Mouse (Mus musculus) MEL (cell line): ENCODE data around the gene Bloc1s5. TPM values are rescaled to one million over a fixed set of nuclear protein-coding genes. Genes with fewer than 3 reads are reported as not detected.
A peak's percentile ranks its signal among the peaks of the same experiment; 100 is the strongest.

Source experiments
- DNase-seq: peaks from one replicate; pipeline ENCODE4 v3.0.0; 2011; ENCODE audit warnings: low read depth, low spot score
- H3K27ac ChIP-seq: 2 replicates; pipeline ENCODE4 v1.5.1; 2012; ENCODE audit warnings: low read depth, mild to moderate bottlenecking, control low read depth, low read length, moderate library complexity; ENCODE audit not compliant: control insufficient read depth
- H3K27me3 ChIP-seq, 2 experiments: fragments of 150-350 bp in 1 of 2; sonication (generic) in 1 of 2; 2 replicates each; pipeline ENCODE4 v1.6.1; 2012; ENCODE audit warnings: low read length in 2 of 2, mild to moderate bottlenecking in 2 of 2, improper control_type of control experiment in 1 of 2, moderate library complexity in 1 of 2; ENCODE audit not compliant: insufficient read depth in 2 of 2, control insufficient read depth in 1 of 2
- H3K36me3 ChIP-seq, 2 experiments: 2 replicates each; pipeline ENCODE4 v1.6.1; 2012 to 2014; ENCODE audit warnings: low read length in 2 of 2, improper control_type of control experiment in 1 of 2, inconsistent platforms in 1 of 2, mild to moderate bottlenecking in 1 of 2; ENCODE audit not compliant: insufficient read depth in 2 of 2, control insufficient read depth in 1 of 2
- H3K4me1 ChIP-seq, 2 experiments: fragments of 150-350 bp in 1 of 2; sonication (generic) in 1 of 2; 2 replicates each; pipeline ENCODE4 v1.6.1; 2012; ENCODE audit warnings: low read length in 2 of 2, improper control_type of control experiment in 1 of 2, mild to moderate bottlenecking in 1 of 2; ENCODE audit not compliant: insufficient read depth in 2 of 2, control insufficient read depth in 1 of 2
- H3K4me3 ChIP-seq, 2 experiments: fragments of 150-350 bp in 1 of 2; sonication (generic) in 1 of 2; 2 replicates each; pipeline ENCODE4 v1.5.1; 2012; ENCODE audit warnings: low read depth in 2 of 2, low read length in 2 of 2, mild to moderate bottlenecking in 2 of 2, moderate library complexity in 2 of 2, control low read depth in 1 of 2, improper control_type of control experiment in 1 of 2; ENCODE audit not compliant: control insufficient read depth in 1 of 2, insufficient read depth in 1 of 2
- H3K79me2 ChIP-seq: 2 replicates; pipeline ENCODE4 v1.6.1; 2012; ENCODE audit warnings: mild to moderate bottlenecking, low read length, moderate library complexity; ENCODE audit not compliant: control insufficient read depth, poor library complexity, insufficient read depth
- H3K9ac ChIP-seq: 2 replicates; pipeline ENCODE4 v1.6.1; 2012; ENCODE audit warnings: low read depth, mild to moderate bottlenecking, control low read depth, low read length, moderate library complexity; ENCODE audit not compliant: control insufficient read depth, poor library complexity, severe bottlenecking
- H3K9me3 ChIP-seq: fragments of 150-350 bp; sonication (generic); replicated peaks from 2 replicates; pipeline ENCODE4 v1.6.1; 2012; ENCODE audit warnings: mild to moderate bottlenecking, low read length, improper control_type of control experiment, moderate library complexity; ENCODE audit not compliant: insufficient read depth
- CHD1 ChIP-seq: IDR thresholded peaks from 2 replicates; pipeline ENCODE4 v1.6.1; 2012; ENCODE audit warnings: low read depth, mild to moderate bottlenecking, inconsistent platforms, low read length, improper control_type of control experiment
- CHD2 ChIP-seq: IDR thresholded peaks from 2 replicates; pipeline ENCODE4 v1.6.1; 2011; ENCODE audit warnings: low read length, improper control_type of control experiment
- CTCF ChIP-seq, 3 experiments: IDR thresholded peaks in 2 of 3; conservative IDR thresholded peaks in 1 of 3; 2 replicates each; pipeline ENCODE4 v1.5.1; 2011 to 2012; ENCODE audit warnings: low read length in 3 of 3, low read depth in 2 of 3, mild to moderate bottlenecking in 2 of 3, improper control_type of control experiment in 1 of 3, inconsistent platforms in 1 of 3, mixed read lengths in 1 of 3, moderate library complexity in 1 of 3; ENCODE audit not compliant: control insufficient read depth in 1 of 3, insufficient read depth in 1 of 3, poor library complexity in 1 of 3, severe bottlenecking in 1 of 3
- ELF1 ChIP-seq: IDR thresholded peaks from 2 replicates; pipeline ENCODE4 v1.6.1; 2014; ENCODE audit warnings: low read depth, mild to moderate bottlenecking, inconsistent platforms, low read length, improper control_type of control experiment, moderate library complexity
- EP300 ChIP-seq, 2 experiments: IDR thresholded peaks; 2 replicates each; pipeline ENCODE4 v1.6.1; 2011; ENCODE audit warnings: improper control_type of control experiment in 2 of 2, low read length in 2 of 2, low read depth in 1 of 2, mild to moderate bottlenecking in 1 of 2
- ETS1 ChIP-seq: IDR thresholded peaks from 2 replicates; pipeline ENCODE4 v1.6.1; 2012; ENCODE audit warnings: low read depth, mild to moderate bottlenecking, inconsistent platforms, low read length, improper control_type of control experiment, moderate library complexity
- GABPA ChIP-seq: IDR thresholded peaks from 2 replicates; pipeline ENCODE4 v1.6.1; 2012; ENCODE audit warnings: low read depth, mild to moderate bottlenecking, inconsistent platforms, low read length, improper control_type of control experiment, moderate library complexity
- GATA1 ChIP-seq: IDR thresholded peaks from 2 replicates; pipeline ENCODE4 v1.6.1; 2011; ENCODE audit warnings: low read depth, low read length, improper control_type of control experiment
- MAFK ChIP-seq: IDR thresholded peaks from 2 replicates; pipeline ENCODE4 v1.6.1; 2011; ENCODE audit warnings: low read depth, mild to moderate bottlenecking, low read length, improper control_type of control experiment, borderline replicate concordance
- MAX ChIP-seq: IDR thresholded peaks from 2 replicates; pipeline ENCODE4 v1.6.1; 2011; ENCODE audit warnings: low read length, improper control_type of control experiment
- MAZ ChIP-seq: IDR thresholded peaks from 2 replicates; pipeline ENCODE4 v1.6.1; 2012; ENCODE audit warnings: low read depth, mild to moderate bottlenecking, inconsistent platforms, low read length, improper control_type of control experiment
- MXI1 ChIP-seq: IDR thresholded peaks from 2 replicates; pipeline ENCODE4 v1.6.1; 2011; ENCODE audit warnings: mild to moderate bottlenecking, low read depth, low read length, improper control_type of control experiment
- MYB ChIP-seq: IDR thresholded peaks from 2 replicates; pipeline ENCODE4 v1.6.1; 2011; ENCODE audit warnings: mild to moderate bottlenecking, low read depth, low read length, improper control_type of control experiment
- MYC ChIP-seq: IDR thresholded peaks from 2 replicates; pipeline ENCODE4 v1.6.1; 2011; ENCODE audit warnings: low read depth, mild to moderate bottlenecking, low read length, improper control_type of control experiment, moderate library complexity
- NELFE ChIP-seq: IDR thresholded peaks from 2 replicates; pipeline ENCODE4 v1.6.1; 2011; ENCODE audit warnings: low read depth, low read length, improper control_type of control experiment
- NRF1 ChIP-seq: IDR thresholded peaks from 2 replicates; pipeline ENCODE4 v1.6.1; 2014; ENCODE audit warnings: low read depth, mild to moderate bottlenecking, inconsistent platforms, low read length, improper control_type of control experiment, moderate library complexity; ENCODE audit not compliant: poor library complexity, insufficient read depth, severe bottlenecking
- POLR2AphosphoS2 ChIP-seq: IDR thresholded peaks from 2 replicates; pipeline ENCODE4 v1.6.1; 2011; ENCODE audit warnings: low read length, improper control_type of control experiment
- POLR2AphosphoS5 ChIP-seq: IDR thresholded peaks from 2 replicates; pipeline ENCODE4 v1.6.1; 2012; ENCODE audit warnings: low read depth, borderline replicate concordance, mild to moderate bottlenecking, inconsistent platforms, low read length, moderate library complexity, mixed read lengths
- RAD21 ChIP-seq: IDR thresholded peaks from 2 replicates; pipeline ENCODE4 v1.6.1; 2011; ENCODE audit warnings: mild to moderate bottlenecking, low read depth, low read length, improper control_type of control experiment
- RCOR1 ChIP-seq: IDR thresholded peaks from 2 replicates; pipeline ENCODE4 v1.6.1; 2012; ENCODE audit warnings: low read depth, mild to moderate bottlenecking, inconsistent platforms, low read length, improper control_type of control experiment
- SMC3 ChIP-seq: IDR thresholded peaks from 2 replicates; pipeline ENCODE4 v1.6.1; 2011; ENCODE audit warnings: low read depth, low read length, improper control_type of control experiment
- TAL1 ChIP-seq: IDR thresholded peaks from 2 replicates; pipeline ENCODE4 v1.6.1; 2012; ENCODE audit warnings: mild to moderate bottlenecking, inconsistent platforms, low read length, moderate library complexity, mixed read lengths
- TBP ChIP-seq: IDR thresholded peaks from 2 replicates; pipeline ENCODE4 v1.8.0; 2011; ENCODE audit warnings: low read depth, low read length, improper control_type of control experiment
- TCF12 ChIP-seq: IDR thresholded peaks from 2 replicates; pipeline ENCODE4 v1.6.1; 2014; ENCODE audit warnings: low read depth, mild to moderate bottlenecking, inconsistent platforms, low read length, improper control_type of control experiment, moderate library complexity
- USF1 ChIP-seq: IDR thresholded peaks from 2 replicates; pipeline ENCODE4 v1.6.1; 2014; ENCODE audit warnings: low read depth, mild to moderate bottlenecking, inconsistent platforms, low read length, improper control_type of control experiment, moderate library complexity
- USF2 ChIP-seq, 2 experiments: IDR thresholded peaks; 2 replicates each; pipeline ENCODE4 v1.6.1; 2011 to 2012; ENCODE audit warnings: improper control_type of control experiment in 2 of 2, low read length in 2 of 2, borderline replicate concordance in 1 of 2, inconsistent platforms in 1 of 2, low read depth in 1 of 2, mild to moderate bottlenecking in 1 of 2; ENCODE audit not compliant: insufficient read depth in 1 of 2
- ZKSCAN1 ChIP-seq: IDR thresholded peaks from 2 replicates; pipeline ENCODE4 v1.6.1; 2012; ENCODE audit warnings: low read depth, mild to moderate bottlenecking, inconsistent platforms, low read length, improper control_type of control experiment, moderate library complexity
- ZNF384 ChIP-seq: IDR thresholded peaks from 2 replicates; pipeline ENCODE4 v1.6.1; 2012; ENCODE audit warnings: low read depth, mild to moderate bottlenecking, inconsistent platforms, low read length, improper control_type of control experiment
- polyA plus RNA-seq, 2 experiments: library from polyadenylated mRNA; stranded (reverse) in 1 of 2; unstranded in 1 of 2; fragments of >175 nt in 1 of 2; fragments of >200 nt in 1 of 2; gene quantifications; 2 replicates each; pipeline versions ENCODE4 v1.2.1 to v1.2.4; 2012; ENCODE audit warnings: low replicate concordance in 2 of 2, low read depth in 1 of 2; ENCODE audit not compliant: insufficient read length in 2 of 2, insufficient read depth in 1 of 2, missing spikeins in 1 of 2
- total RNA-seq: library from RNA; depleted of rRNA; stranded (reverse); fragments of 300-350 nt; gene quantifications from 2 replicates; pipeline ENCODE4 v1.2.3, GENCODE M21; 2012

Gene Bloc1s5
- total and polyA plus RNA-seq, 3 experiments = 12.3 to 16.2 TPM; not detected in 1

DNA sequence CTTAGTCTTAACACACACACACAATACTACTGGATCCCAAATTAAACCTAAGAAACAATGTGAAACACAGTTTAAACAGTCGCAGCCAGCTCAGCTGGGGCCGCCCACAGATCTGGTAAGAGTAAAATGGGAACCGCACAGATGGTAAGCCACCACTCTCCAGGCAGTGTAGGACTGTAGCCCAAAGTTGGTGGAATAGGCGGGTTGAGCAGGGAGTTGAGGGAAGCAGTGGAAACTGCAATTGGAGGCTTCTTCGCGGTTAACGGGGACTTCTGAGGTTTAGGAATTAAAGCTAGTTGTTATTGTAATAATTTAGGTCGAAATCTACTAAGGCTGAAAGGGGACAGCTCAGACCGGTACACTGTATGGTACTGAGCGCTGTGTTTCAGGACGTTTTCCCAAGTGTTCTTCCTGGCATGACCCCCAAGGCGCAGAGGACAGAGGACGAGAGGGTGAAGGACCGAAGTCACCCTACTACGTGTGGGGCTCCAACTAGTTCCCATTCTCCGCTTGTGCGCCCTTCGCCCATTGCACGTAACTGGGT is 581 bp downstream of the Bloc1s5 start:
- Histone ChIP-seq H3K4me3 (peak overlapping the region; percentile 61 to 77), H3K27ac (peak overlapping the region; percentile 97), H3K9ac (peak overlapping the region; percentile 81), H3K79me2 (no peaks in the 10 kb centered on the region; the same call in 1 of the 2 replicates), H3K27me3 (no peaks in the 10 kb centered on the region), H3K9me3 (no peaks in the 10 kb centered on the region), H3K36me3 (peaks cover 0 to 20% of the 10 kb centered on the region in 2 experiments; a peak in 3 of 4 replicates), H3K4me1 (peaks cover 10 to 17% of the 10 kb centered on the region in 2 experiments)
- peak; percentile 75 for DNase-seq
- no peak for TF ChIP-seq CHD1
- TF ChIP-seq ELF1 = no peak
- TF ChIP-seq ZKSCAN1 = no peak
- no peak for TF ChIP-seq MYB
- peak; percentile 73 for TF ChIP-seq POLR2AphosphoS2
- TF ChIP-seq SMC3 = no peak
- TF ChIP-seq ETS1 = peak; percentile 57; the same call in 1 of the 2 replicates
- no peak for TF ChIP-seq RAD21
- TF ChIP-seq GABPA = no peak
- 0 out of 2 replicates have a peak, but pooled peaks have one; percentile 2 for TF ChIP-seq TCF12
- TF ChIP-seq TBP = peak; percentile 46; the same call in 1 of the 2 replicates

DNA sequence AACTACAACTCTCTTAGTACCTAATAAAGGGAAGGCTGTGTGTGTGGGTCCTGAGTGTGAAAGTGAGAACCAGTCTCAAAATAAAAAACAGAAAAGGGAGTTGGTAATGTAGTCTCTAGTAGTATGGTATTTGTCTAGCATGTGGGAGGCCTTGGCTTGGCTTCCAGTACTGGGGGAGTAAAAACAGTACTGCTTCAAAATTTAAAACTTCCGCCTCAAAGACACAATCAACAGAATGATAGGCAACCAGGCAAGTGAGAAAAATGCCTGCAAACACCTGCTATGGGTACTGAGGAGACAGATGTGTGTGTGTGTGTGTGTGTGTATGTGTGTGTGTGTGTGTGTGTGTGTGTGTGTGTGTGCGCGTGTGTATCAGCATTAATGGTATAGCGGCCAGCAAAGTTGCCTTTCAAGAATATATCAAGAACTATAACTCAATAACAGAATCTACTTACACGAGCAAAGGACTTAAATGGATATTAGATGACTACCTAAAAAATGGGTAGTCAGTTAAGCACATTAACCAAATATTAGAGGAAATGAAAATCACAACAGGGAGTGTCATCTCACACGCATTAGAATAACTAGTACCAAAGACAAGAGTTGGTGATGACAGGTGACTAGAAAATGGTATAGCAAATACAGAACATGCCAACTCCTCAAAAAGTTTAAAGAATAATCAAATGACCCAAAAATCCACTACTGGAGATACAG is 1.5 kb downstream of the Bloc1s5 start:
- no peaks in the 10 kb centered on the region; the same call in 1 of the 2 replicates for H3K79me2 ChIP-seq
- peaks cover 10 to 17% of the 10 kb centered on the region in 2 experiments for H3K4me1 ChIP-seq
- H3K9me3 ChIP-seq = no peaks in the 10 kb centered on the region
- H3K9ac ChIP-seq = peak overlapping the region; percentile 81
- peak overlapping the region; percentile 61 to 77 for H3K4me3 ChIP-seq
- H3K27me3 ChIP-seq = no peaks in the 10 kb centered on the region
- TF ChIP-seq TCF12 = peak; percentile 78
- TF ChIP-seq USF2 (IDR thresholded peaks at IDR 0.05; ENCODE audit: borderline replicate concordance in 1 of 2, insufficient read depth in 1 of 2, low read depth in 1 of 2, low read length in 2 of 2) = no peak
- no peak for TF ChIP-seq TAL1
- TF ChIP-seq EP300 (IDR thresholded peaks at IDR 0.05; ENCODE audit: low read depth in 1 of 2, low read length in 2 of 2) = peak; percentile 43 to 60; a peak in 3 of 4 replicates
- no peak for TF ChIP-seq CTCF (IDR thresholded peaks at IDR 0.05 in 2 of 3, conservative IDR thresholded peaks at IDR 0.05 in 1 of 3; ENCODE audit: control insufficient read depth in 1 of 3, insufficient read depth in 1 of 3, low read depth in 2 of 3, low read length in 3 of 3, poor library complexity in 1 of 3, severe bottlenecking in 1 of 3)
- peak; percentile 95 for TF ChIP-seq CHD1
- TF ChIP-seq TBP = peak; percentile 53; the same call in 1 of the 2 replicates
- TF ChIP-seq MYC = peak; percentile 44; the same call in 1 of the 2 replicates
- TF ChIP-seq ZNF384 = no peak
- TF ChIP-seq RCOR1 = 0 out of 2 replicates have a peak, but pooled peaks have one; percentile 17
- no peak for TF ChIP-seq SMC3
- TF ChIP-seq MAZ = peak; percentile 44; the same call in 1 of the 2 replicates
- TF ChIP-seq MYB = no peak
- TF ChIP-seq MXI1 = peak; percentile 73
- peak; percentile 78 for TF ChIP-seq ETS1
- TF ChIP-seq MAX = 0 out of 2 replicates have a peak, but pooled peaks have one; percentile 19
- TF ChIP-seq POLR2AphosphoS5 = no peak
- no peak for TF ChIP-seq GATA1
- TF ChIP-seq NELFE = peak; percentile 10; the same call in 1 of the 2 replicates
- no peak for TF ChIP-seq MAFK
- TF ChIP-seq CHD2 = no peak
- no peak for TF ChIP-seq USF1
- no peak for TF ChIP-seq NRF1
- TF ChIP-seq, all 39 proteins: peak for 11
- Histone ChIP-seq H3K27ac (peak overlapping the region; percentile 97), H3K36me3 (peaks cover 0 to 20% of the 10 kb centered on the region in 2 experiments; a peak in 3 of 4 replicates)
- peak; percentile 67 for DNase-seq
